Mouse (Mus musculus) cerebellum, adult 2 months (tissue): ENCODE data around the gene Mtmr1.

Experiments used
- CTCF ChIP-seq: fragments of 200-500 bp; IDR thresholded peaks from 2 replicates; pipeline ENCODE4 v1.5.1; 2011; ENCODE audit warnings: low read depth, mild to moderate bottlenecking, control low read depth, low read length, moderate library complexity, borderline replicate concordance; ENCODE audit not compliant: insufficient read depth
- POLR2A ChIP-seq: fragments of 200-500 bp; IDR thresholded peaks from 2 replicates; pipeline ENCODE4 v1.6.1; 2011; ENCODE audit warnings: low read length, control low read depth, borderline replicate concordance; ENCODE audit not compliant: insufficient read depth

DNA sequence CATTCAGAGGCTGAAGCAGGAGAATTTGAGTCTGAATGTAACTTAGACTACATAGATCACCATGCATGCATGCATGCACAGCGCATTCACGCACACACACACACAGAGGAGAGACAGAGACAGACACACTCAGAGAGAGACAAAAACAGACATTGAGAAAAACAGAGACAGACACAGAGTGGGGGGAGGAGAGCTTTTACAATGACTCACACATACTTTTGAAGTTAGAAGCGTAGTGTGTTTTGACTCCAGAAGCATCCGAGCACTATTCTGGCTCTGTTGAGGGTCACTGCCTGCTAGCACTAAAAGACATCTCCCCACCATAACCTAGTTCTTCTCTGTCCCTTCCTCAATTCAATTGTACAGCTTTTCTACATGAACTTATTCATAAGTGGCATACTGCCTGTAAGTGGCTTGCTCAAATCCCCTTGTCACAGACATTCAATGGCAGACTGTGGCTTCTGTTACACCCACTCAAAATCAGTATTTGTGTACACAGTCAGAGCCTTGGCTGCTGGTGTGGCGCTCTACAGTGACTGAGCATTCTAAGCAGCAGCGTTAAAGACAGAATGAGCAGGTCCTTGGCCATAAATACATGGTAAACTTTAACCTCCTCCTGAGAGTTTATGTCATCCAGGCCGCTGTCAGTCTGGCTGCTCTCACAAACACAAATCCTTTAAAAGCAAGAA, 99.7 kb downstream of the Mtmr1 start:
- TF ChIP-seq CTCF (no peak), POLR2A (no peak)
